Mouse (Mus musculus) retina, postnatal 1 day (tissue): ENCODE measurements around the gene Atox1.

Experiments used
- DNase-seq: peaks from one replicate; pipeline ENCODE4 v3.0.0-alpha.2; 2012

Gene Atox1

GRCm38 (mm10) chr11:55412680-55413415 lies 48.2 kb downstream of the Atox1 start:
- no peak for DNase-seq

- no peak for DNase-seq
Observed at GRCm38 (mm10) chr11:55412034-55412433, 49.0 kb downstream of the Atox1 start.

- DNase-seq = no peak
Observed at GRCm38 (mm10) chr11:55410502-55410901, 50.5 kb downstream of the Atox1 start.

- DNase-seq = no peak
Observed at GRCm38 (mm10) chr11:55410005-55410404, 51.0 kb downstream of the Atox1 start.

GRCm38 (mm10) chr11:55407133-55407532 lies 53.9 kb downstream of the Atox1 start:
- DNase-seq = no peak

- no peak for DNase-seq
Observed at GRCm38 (mm10) chr11:55405601-55406469, 55.2 kb downstream of the Atox1 start.

GRCm38 (mm10) chr11:55404659-55405457 lies 56.2 kb downstream of the Atox1 start:
- DNase-seq = no peak

- DNase-seq = no peak
Observed at GRCm38 (mm10) chr11:55400863-55401262, 60.2 kb downstream of the Atox1 start.

GRCm38 (mm10) chr11:55398371-55398770 lies 62.7 kb downstream of the Atox1 start:
- no peak for DNase-seq

GRCm38 (mm10) chr11:55397441-55397840 lies 63.6 kb downstream of the Atox1 start:
- no peak for DNase-seq

GRCm38 (mm10) chr11:55397036-55397435 lies 64.0 kb downstream of the Atox1 start:
- no peak for DNase-seq
